Mouse (Mus musculus): ENCODE data around the gene Cacna1g. TPM values are rescaled to one million over a fixed set of nuclear protein-coding genes. Genes with fewer than 3 reads are reported as not detected.
"Not testable (repeated sequence)": the region's sequence is repeated elsewhere in the genome, so short reads cannot be mapped to it uniquely, and the experiment has no call there.

The Cacna1g gene
- total and polyA plus RNA-seq, 2 experiments from 2014 or later = 13.2 to 94.6 TPM

DNA sequence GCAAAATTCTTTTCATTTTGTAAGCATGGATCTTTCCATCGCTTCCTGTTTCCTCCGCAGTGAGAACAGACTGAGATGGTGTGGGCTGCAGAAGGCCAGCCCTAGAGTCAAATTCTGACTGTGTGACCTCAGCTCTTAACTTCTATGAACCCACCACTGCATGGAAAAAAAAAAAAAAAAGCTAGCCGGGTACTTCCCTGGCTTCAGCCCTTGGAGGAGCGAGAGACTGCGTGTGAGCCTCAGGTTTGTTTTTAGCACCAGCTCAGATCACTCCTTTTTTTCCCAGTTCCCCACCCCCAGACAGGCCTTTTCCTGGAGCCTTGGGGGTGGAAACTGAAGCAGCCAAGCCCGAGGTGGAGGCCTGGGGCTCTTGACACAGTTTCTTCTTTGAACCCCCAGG lies 68.7 kb downstream of the Cacna1g start:
- H3K4me3 ChIP-seq (ENCODE audit: low read depth, low read length) = no peak overlapping the region
- DNase-seq (ENCODE audit: low spot score) (no peak), ATAC-seq (ENCODE audit: low FRiP score) (no peak)
- H3K27me3 ChIP-seq (ENCODE audit: insufficient read depth, low read length) = no peaks in the 10 kb centered on the region
- H3K36me3 ChIP-seq (ENCODE audit: insufficient read depth, low read length) = peaks cover 10% of the 10 kb centered on the region
- 0 out of 2 replicates have a peak, but pooled peaks cover 3% of the 10 kb centered on the region for H3K4me1 ChIP-seq (ENCODE audit: insufficient read depth, low read length)
- H3K4me2 ChIP-seq (ENCODE audit: low read depth, low read length, poor library complexity, severe bottlenecking) = no peak overlapping the region
- no peak overlapping the region for H3K27ac ChIP-seq (ENCODE audit: low read depth, low read length)
- H3K9ac ChIP-seq (replicated peaks; ENCODE audit: low read length, poor library complexity, severe bottlenecking) = no peak overlapping the region
- no peaks in the 10 kb centered on the region for H3K9me3 ChIP-seq (ENCODE audit: low read length)
- WGBS = 66% methylated on average over 6 of the region's 6 CpGs
- TF ChIP-seq CTCF (IDR thresholded peaks at IDR 0.05) = no peak

DNA sequence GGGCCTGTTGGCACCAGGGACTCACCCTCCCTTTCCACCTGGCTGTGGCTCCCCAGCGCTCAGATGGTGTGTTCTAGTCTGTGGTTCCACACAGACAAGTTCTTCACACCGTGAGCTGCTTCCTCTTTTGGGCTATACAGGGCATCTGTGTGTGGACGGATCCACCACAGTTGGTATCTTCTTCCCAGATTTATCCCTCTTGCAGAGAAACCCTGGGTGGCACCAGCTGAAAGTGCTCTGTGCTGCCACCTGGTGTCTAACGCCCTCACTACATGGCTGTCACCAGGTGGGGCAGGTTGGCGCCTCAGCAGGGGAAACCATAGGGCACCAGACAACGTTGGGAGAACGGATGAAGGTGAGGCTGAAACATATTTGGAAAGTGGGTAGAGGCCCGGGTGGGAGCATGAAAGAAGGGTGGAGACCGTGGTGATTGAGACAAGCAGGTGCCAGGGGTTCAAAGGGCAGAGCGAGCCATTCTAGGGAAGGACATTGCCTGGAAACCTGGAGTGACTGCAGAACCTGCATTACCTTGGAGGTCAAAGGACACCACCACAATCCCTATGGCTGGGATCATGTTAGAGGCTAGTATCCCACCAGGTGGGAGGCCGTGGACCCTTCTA lies 69.2 kb downstream of the Cacna1g start:
- WGBS = 24% methylated on average over 11 of the region's 11 CpGs
- DNase-seq (ENCODE audit: low spot score) = peak; percentile 63

DNA sequence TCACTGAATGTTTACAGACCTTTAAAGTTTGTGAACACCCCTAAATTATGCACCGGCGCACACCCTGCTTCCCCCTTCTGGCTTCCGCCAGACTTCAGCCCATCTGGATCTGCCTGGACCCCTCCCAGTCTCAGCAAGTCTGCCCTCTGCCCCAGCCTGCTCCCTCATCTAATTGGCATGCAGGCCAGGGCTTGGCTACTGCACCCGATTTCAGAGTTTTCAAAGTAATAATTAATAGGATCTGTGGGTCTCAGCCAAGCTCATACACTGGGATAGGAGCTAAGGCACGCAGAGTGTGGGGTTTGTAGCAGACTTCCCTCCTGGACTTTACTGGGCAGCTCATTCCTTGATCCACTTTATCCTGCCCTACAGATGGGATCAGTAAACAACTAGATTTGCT lies 69.8 kb downstream of the Cacna1g start:
- DNase-seq (ENCODE audit: low spot score) = no peak
- no peaks in the 10 kb centered on the region for H3K9me3 ChIP-seq (ENCODE audit: low read length)
- H3K4me1 ChIP-seq (ENCODE audit: insufficient read depth, low read length) = 0 out of 2 replicates have a peak, but pooled peaks cover 3% of the 10 kb centered on the region
- H3K4me2 ChIP-seq (ENCODE audit: low read depth, low read length, poor library complexity, severe bottlenecking) = no peak overlapping the region
- no peak for TF ChIP-seq CTCF (IDR thresholded peaks at IDR 0.05)
- 57% methylated on average over 5 of the region's 5 CpGs for WGBS
- peaks cover 1% of the 10 kb centered on the region; the same call in 1 of the 2 replicates for H3K36me3 ChIP-seq (ENCODE audit: insufficient read depth, low read length)
- no peak overlapping the region for H3K4me3 ChIP-seq (ENCODE audit: low read depth, low read length)
- ATAC-seq (ENCODE audit: low FRiP score) = no peak
- no peak overlapping the region for H3K9ac ChIP-seq (replicated peaks; ENCODE audit: low read length, poor library complexity, severe bottlenecking)
- no peak overlapping the region for H3K27ac ChIP-seq (ENCODE audit: low read depth, low read length)
- H3K27me3 ChIP-seq (ENCODE audit: insufficient read depth, low read length) = no peaks in the 10 kb centered on the region

More for the DNA sequence above, 69.2 kb downstream of the Cacna1g start:
- Histone ChIP-seq H3K27ac (ENCODE audit: low read depth, low read length) (no peak overlapping the region), H3K36me3 (ENCODE audit: insufficient read depth, low read length) (peaks cover 7% of the 10 kb centered on the region), H3K9me3 (ENCODE audit: low read length) (no peaks in the 10 kb centered on the region), H3K4me3 (ENCODE audit: low read depth, low read length) (no peak overlapping the region), H3K4me2 (ENCODE audit: low read depth, low read length, poor library complexity, severe bottlenecking) (no peak overlapping the region), H3K27me3 (ENCODE audit: insufficient read depth, low read length) (no peaks in the 10 kb centered on the region), H3K4me1 (ENCODE audit: insufficient read depth, low read length) (0 out of 2 replicates have a peak, but pooled peaks cover 3% of the 10 kb centered on the region), H3K9ac (replicated peaks; ENCODE audit: low read length, poor library complexity, severe bottlenecking) (no peak overlapping the region)
- peak; percentile 93 for TF ChIP-seq CTCF (IDR thresholded peaks at IDR 0.05)
- 0 out of 2 replicates have a peak, but pooled peaks have one; percentile 17 for ATAC-seq (ENCODE audit: low FRiP score)

DNA sequence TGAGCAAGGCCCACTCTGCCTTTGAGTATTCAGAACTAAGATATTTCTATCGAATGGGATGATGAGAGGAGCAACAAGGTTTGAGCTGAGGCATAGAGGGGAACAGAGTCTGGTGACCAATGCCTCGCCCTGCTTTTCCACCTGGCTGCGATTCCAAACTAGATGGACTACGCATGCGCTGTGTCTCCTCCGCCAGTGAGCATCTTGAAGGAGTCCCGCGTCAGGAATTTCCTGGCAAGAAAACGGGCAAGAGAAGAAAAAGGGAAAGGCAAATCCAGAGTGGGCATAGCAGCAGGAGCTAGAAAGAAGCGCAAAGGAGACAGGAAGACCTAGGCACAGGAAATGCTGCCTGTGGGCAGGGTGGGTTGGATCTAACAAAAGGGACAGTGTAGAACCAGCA lies 70.2 kb downstream of the Cacna1g start:
- WGBS = 83% methylated on average over 10 of the region's 10 CpGs
- no peak overlapping the region for H3K4me3 ChIP-seq (ENCODE audit: low read depth, low read length)
- no peak overlapping the region for H3K27ac ChIP-seq (ENCODE audit: low read depth, low read length)
- no peak overlapping the region for H3K4me2 ChIP-seq (ENCODE audit: low read depth, low read length, poor library complexity, severe bottlenecking)
- H3K27me3 ChIP-seq (ENCODE audit: insufficient read depth, low read length) = no peaks in the 10 kb centered on the region
- no peak overlapping the region for H3K9ac ChIP-seq (replicated peaks; ENCODE audit: low read length, poor library complexity, severe bottlenecking)
- H3K4me1 ChIP-seq (ENCODE audit: insufficient read depth, low read length) = 0 out of 2 replicates have a peak, but pooled peaks cover 3% of the 10 kb centered on the region
- no peak for TF ChIP-seq CTCF (IDR thresholded peaks at IDR 0.05)
- ATAC-seq (ENCODE audit: low FRiP score) (no peak), DNase-seq (ENCODE audit: low spot score) (no peak)
- no peaks in the 10 kb centered on the region for H3K36me3 ChIP-seq (ENCODE audit: insufficient read depth, low read length)
- no peaks in the 10 kb centered on the region for H3K9me3 ChIP-seq (ENCODE audit: low read length)

DNA sequence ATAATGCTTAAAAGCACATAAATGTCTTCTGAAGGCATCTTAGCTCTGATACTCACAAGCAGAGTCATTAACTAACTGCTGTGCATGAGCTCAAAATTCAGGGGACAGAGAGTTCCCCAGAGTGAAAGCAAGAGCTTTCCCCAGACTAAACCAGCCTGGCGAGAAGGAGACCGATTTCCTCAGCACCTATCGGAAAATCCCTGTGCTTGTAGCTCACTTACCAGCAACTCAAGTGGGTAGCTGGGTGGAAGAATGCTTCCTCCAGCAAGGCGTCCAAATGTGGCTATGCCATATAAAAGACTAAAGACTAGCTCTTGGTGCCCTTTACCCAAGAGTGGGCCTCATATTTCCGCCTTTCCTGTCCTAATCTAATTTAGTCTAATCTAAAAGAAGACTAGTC lies 71.3 kb downstream of the Cacna1g start:
- TF ChIP-seq CTCF (IDR thresholded peaks at IDR 0.05) = no peak
- DNase-seq (ENCODE audit: low spot score) = no peak
- Histone ChIP-seq H3K9ac (replicated peaks; ENCODE audit: low read length, poor library complexity, severe bottlenecking) (no peak overlapping the region), H3K27ac (ENCODE audit: low read depth, low read length) (no peak overlapping the region), H3K4me3 (ENCODE audit: low read depth, low read length) (no peak overlapping the region), H3K27me3 (ENCODE audit: insufficient read depth, low read length) (no peaks in the 10 kb centered on the region), H3K9me3 (ENCODE audit: low read length) (no peaks in the 10 kb centered on the region), H3K4me1 (ENCODE audit: insufficient read depth, low read length) (0 out of 2 replicates have a peak, but pooled peaks cover 3% of the 10 kb centered on the region), H3K36me3 (ENCODE audit: insufficient read depth, low read length) (no peaks in the 10 kb centered on the region), H3K4me2 (ENCODE audit: low read depth, low read length, poor library complexity, severe bottlenecking) (no peak overlapping the region)
- 83% methylated on average over 5 of the region's 5 CpGs for WGBS
- ATAC-seq (ENCODE audit: low FRiP score) = no peak

DNA sequence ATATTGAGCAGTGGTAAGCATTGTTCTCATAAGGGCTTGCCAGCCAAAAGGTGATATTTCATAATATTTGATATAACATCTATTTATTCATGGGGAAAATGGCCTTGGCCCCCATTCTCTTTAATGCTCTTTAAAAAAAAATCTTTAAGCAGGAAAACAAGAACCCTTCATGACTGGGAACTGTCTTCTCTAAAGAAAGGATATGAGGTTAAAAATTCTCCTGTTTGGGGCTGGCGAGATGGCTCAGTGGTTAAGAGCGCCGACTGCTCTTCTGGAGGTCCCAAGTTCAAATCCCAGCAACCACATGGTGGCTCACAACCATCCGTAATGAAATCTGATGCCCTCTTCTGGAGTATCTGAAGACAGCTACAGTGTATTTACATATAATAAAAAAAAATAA lies 72.0 kb downstream of the Cacna1g start:
- DNase-seq (ENCODE audit: low spot score); H3K4me2 ChIP-seq (ENCODE audit: low read depth, low read length, poor library complexity, severe bottlenecking); H3K36me3 ChIP-seq (ENCODE audit: insufficient read depth, low read length); H3K9ac ChIP-seq (replicated peaks; ENCODE audit: low read length, poor library complexity, severe bottlenecking); ATAC-seq (ENCODE audit: low FRiP score); H3K4me3 ChIP-seq (ENCODE audit: low read depth, low read length); H3K9me3 ChIP-seq (ENCODE audit: low read length); H3K27me3 ChIP-seq (ENCODE audit: insufficient read depth, low read length); H3K4me1 ChIP-seq (ENCODE audit: insufficient read depth, low read length); H3K27ac ChIP-seq (ENCODE audit: low read depth, low read length): not testable (repeated sequence)
- 91% methylated on average over 4 of the region's 4 CpGs for WGBS

Data from midbrain, postnatal 0 days (tissue).